Mouse (Mus musculus) midbrain, postnatal 0 days (tissue): Measurements from ENCODE around the gene Washc4. TPM values are rescaled to one million over a fixed set of nuclear protein-coding genes. Genes with fewer than 3 reads are reported as not detected.

Source experiments
- ATAC-seq: fragments of 200-750 bp; cut with Nextera tagmentation; 2 replicates; pipeline ENCODE4 v1.8.0; 2017; ENCODE audit warnings: moderate number of reproducible peaks, mild to moderate bottlenecking, moderate TSS enrichment, moderate library complexity; ENCODE audit not compliant: low FRiP score
- DNase-seq: peaks from one replicate; pipeline ENCODE4 v3.0.0-alpha.2; 2015; ENCODE audit warnings: low spot score
- H3K27ac ChIP-seq: fragments of 300-500 bp; sonication (generic); 2 replicates; pipeline ENCODE4 v1.5.1; 2014; ENCODE audit warnings: low read depth, mild to moderate bottlenecking, low read length, mixed read lengths
- H3K27me3 ChIP-seq: fragments of 300-500 bp; sonication (generic); 2 replicates; pipeline ENCODE4 v1.6.1; 2014; ENCODE audit warnings: low read length, control low read depth, mixed read lengths; ENCODE audit not compliant: insufficient read depth
- H3K36me3 ChIP-seq: fragments of 300-500 bp; sonication (generic); 2 replicates; pipeline ENCODE4 v1.6.1; 2014; ENCODE audit warnings: low read length, control low read depth, mixed read lengths; ENCODE audit not compliant: insufficient read depth
- H3K4me1 ChIP-seq: fragments of 300-500 bp; sonication (generic); 2 replicates; pipeline ENCODE4 v1.6.1; 2014; ENCODE audit warnings: mild to moderate bottlenecking, control low read depth, antibody characterized with exemption, low read length, mixed read lengths; ENCODE audit not compliant: insufficient read depth
- H3K4me2 ChIP-seq: fragments of 300-500 bp; sonication (generic); 2 replicates; pipeline ENCODE4 v1.6.1; 2014; ENCODE audit warnings: low read depth, mild to moderate bottlenecking, low read length, mixed read lengths; ENCODE audit not compliant: poor library complexity, severe bottlenecking
- H3K4me3 ChIP-seq: fragments of 300-500 bp; sonication (generic); 2 replicates; pipeline ENCODE4 v1.5.1; 2014; ENCODE audit warnings: low read depth, mild to moderate bottlenecking, low read length, moderate library complexity
- H3K9ac ChIP-seq: fragments of 300-500 bp; sonication (generic); replicated peaks from 2 replicates; pipeline ENCODE4 v1.6.1; 2014; ENCODE audit warnings: mild to moderate bottlenecking, low read length, moderate library complexity, mixed read lengths; ENCODE audit not compliant: poor library complexity, severe bottlenecking
- H3K9me3 ChIP-seq: fragments of 300-500 bp; sonication (generic); 2 replicates; pipeline ENCODE4 v1.6.1; 2016; ENCODE audit warnings: low read length, control low read depth
- CTCF ChIP-seq: IDR thresholded peaks from 2 replicates; pipeline ENCODE4 v1.5.1; 2016; ENCODE audit warnings: antibody characterized with exemption, mild to moderate bottlenecking
- WGBS: fragments of 180-500 bp; shearing (Covaris S2); extraction: QIAGEN DNeasy Blood & Tissue Kit; methylation state at CpG from one replicate; pipeline ENCODE4 v1.1.7; 2014; 5-methylcytosine and 5-hydroxymethylcytosine counted together
- polyA plus RNA-seq: library from polyadenylated mRNA; unstranded; fragments of >200 nt; fragmentation: Nextera tagmentation; extraction: Ambion mirVana; gene quantifications from 2 replicates; pipeline ENCODE4 v1.2.1, GENCODE M21; 2015
- total RNA-seq: library from RNA; depleted of rRNA; stranded (reverse); fragments of >200 nt; gene quantifications from 2 replicates; pipeline ENCODE4 v1.2.3, GENCODE M21; 2014

The Washc4 gene
- total and polyA plus RNA-seq, 2 experiments from 2014 or later = 16.5 to 22.1 TPM

DNA sequence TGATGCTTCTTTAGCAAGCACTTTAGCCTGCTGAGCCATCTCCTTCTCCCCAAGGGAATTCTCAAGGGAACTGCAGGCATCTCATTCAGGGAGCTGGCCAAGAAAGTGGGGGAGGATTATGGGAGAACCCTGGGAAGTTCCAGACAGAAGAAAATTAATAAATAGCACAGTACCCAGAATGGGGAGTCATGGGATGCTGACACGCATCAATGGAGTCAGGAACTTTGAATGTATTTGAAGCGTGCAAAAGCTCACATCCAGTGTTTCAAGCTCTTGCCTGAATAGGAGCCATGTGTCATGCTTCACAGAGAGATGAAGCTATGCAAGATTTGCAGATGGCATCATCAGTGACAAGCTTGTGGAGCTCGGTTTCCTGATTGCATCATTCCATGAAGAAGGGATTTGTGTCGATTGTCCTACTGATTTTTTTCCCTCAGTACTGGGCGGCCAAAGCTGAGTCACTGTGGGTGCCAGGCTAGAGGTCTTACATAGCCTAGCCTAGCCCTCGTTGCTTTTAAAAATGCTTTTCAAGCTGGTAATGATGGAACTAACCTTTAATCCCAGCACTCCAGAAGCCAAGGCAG lies 13.1 kb upstream of the Washc4 start:
- no peak overlapping the region for H3K27ac ChIP-seq
- no peak for TF ChIP-seq CTCF
- 89% methylated on average over 6 of the region's 6 CpGs for WGBS

DNA sequence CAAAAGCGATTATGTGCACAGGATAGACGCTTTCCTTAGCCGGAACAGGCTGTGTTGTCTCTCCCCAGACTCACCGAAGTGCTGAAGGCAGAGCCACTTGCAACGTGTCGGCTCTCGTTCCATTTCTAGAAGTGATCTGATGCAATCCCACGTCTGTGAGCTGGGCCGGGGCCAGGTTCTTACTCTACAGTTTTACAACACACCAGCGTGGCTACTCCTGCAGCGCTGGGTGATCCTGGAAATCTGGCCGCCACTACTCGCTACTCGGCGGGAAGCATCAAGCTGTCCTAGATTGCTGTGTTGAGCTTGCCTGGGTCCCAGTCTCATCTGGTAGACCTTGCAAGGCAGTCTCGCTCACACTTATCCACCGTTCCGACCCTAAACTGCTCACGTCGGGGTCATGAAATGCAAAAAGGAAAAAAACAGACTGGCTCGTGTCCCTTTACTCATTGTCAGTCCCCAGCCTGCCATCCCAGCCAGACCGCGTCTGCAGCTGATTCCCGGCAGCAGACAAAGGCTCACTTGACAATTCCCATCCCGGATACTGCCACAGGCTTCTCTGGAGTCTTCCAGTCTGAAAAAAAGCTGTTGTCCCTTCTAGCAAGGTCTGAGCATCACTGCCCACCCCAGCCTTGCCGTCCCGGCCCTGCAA lies 10.2 kb upstream of the Washc4 start:
- no peaks in the 10 kb centered on the region for H3K4me1 ChIP-seq
- ATAC-seq = peak; percentile 45
- H3K36me3 ChIP-seq = no peaks in the 10 kb centered on the region
- peak overlapping the region; percentile 78 for H3K4me2 ChIP-seq
- peak overlapping the region; percentile 59 for H3K4me3 ChIP-seq
- under 1% methylated on average over 27 of the region's 27 CpGs for WGBS
- peak overlapping the region; percentile 85 for H3K9ac ChIP-seq
- H3K27me3 ChIP-seq = no peaks in the 10 kb centered on the region
- H3K9me3 ChIP-seq = no peaks in the 10 kb centered on the region
- no peak for TF ChIP-seq CTCF
- H3K27ac ChIP-seq = peak overlapping the region; percentile 77
- DNase-seq = peak; percentile 67

More for the DNA sequence above, 13.1 kb upstream of the Washc4 start:
- Histone ChIP-seq H3K4me3 (no peak overlapping the region), H3K36me3 (0 out of 2 replicates have a peak, but pooled peaks cover 11% of the 10 kb centered on the region), H3K4me2 (no peak overlapping the region), H3K9ac (no peak overlapping the region), H3K9me3 (no peaks in the 10 kb centered on the region), H3K27me3 (no peaks in the 10 kb centered on the region), H3K4me1 (no peaks in the 10 kb centered on the region)
- ATAC-seq (no peak), DNase-seq (no peak)

DNA sequence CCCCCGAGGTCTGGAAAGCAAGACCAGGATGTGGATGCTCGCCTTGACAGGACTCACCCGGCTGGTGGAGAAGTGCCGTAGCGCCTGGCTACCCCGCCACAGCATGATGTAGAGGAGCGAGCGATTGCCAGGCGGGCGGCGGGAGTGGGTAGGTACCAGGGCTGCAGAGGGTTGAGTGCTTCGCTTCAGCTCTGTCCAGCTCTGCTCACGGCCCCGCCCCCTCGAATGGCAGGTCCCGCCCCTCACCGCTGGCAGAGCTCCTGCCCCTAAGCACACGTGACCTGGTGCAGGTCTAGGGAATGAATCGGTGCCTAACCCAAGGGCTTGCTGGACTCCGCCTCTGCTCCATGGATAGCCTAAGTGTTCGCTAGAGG lies 9.7 kb upstream of the Washc4 start, which contains the start of gene Aldh1l2:
TSS of gene Aldh1l2 (minus strand) at position 231 of the 374 bp plus-strand sequence.
- Histone ChIP-seq H3K9me3 (no peaks in the 10 kb centered on the region), H3K4me1 (no peaks in the 10 kb centered on the region), H3K9ac (peak within 1 kb of the TSS; percentile 85), H3K27ac (peak within 1 kb of the TSS; percentile 77), H3K4me2 (peak within 1 kb of the TSS; percentile 78), H3K27me3 (no peaks in the 10 kb centered on the region), H3K36me3 (no peaks in the 10 kb centered on the region), H3K4me3 (peak within 1 kb of the TSS; percentile 59)
- WGBS = under 1% methylated on average over 19 of the region's 21 CpGs
- peak; percentile 92 for ATAC-seq
- no peak for TF ChIP-seq CTCF
- DNase-seq = peak; percentile 82

DNA sequence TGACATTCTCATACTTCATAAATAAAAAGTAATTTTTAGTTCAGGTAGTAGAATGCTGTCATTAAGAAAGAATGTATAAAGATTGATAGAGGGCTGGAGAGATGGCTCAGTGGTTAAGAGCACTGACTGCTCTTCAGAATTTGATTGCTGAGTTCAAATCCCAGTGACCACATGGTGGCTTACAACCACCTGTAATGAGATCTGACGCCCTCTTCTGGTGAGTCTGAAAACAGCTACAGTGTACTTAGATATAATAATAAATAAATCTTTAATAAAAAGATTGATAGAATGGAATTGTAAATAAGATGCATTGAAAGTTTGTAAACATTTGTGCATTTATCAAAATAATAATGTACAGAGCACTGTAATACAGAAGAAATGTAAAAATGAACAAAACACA lies 7.1 kb upstream of the Washc4 start:
- H3K4me2 ChIP-seq = no peak overlapping the region
- H3K4me1 ChIP-seq = no peaks in the 10 kb centered on the region
- ATAC-seq = no peak
- H3K27me3 ChIP-seq = no peaks in the 10 kb centered on the region
- WGBS = 10% methylated on average over 1 of the region's 1 CpGs
- DNase-seq = no peak
- H3K9me3 ChIP-seq = no peaks in the 10 kb centered on the region
- no peaks in the 10 kb centered on the region for H3K36me3 ChIP-seq
- no peak overlapping the region for H3K27ac ChIP-seq
- H3K9ac ChIP-seq = no peak overlapping the region
- TF ChIP-seq CTCF = peak; percentile 17; the same call in 1 of the 2 replicates
- H3K4me3 ChIP-seq = no peak overlapping the region

DNA sequence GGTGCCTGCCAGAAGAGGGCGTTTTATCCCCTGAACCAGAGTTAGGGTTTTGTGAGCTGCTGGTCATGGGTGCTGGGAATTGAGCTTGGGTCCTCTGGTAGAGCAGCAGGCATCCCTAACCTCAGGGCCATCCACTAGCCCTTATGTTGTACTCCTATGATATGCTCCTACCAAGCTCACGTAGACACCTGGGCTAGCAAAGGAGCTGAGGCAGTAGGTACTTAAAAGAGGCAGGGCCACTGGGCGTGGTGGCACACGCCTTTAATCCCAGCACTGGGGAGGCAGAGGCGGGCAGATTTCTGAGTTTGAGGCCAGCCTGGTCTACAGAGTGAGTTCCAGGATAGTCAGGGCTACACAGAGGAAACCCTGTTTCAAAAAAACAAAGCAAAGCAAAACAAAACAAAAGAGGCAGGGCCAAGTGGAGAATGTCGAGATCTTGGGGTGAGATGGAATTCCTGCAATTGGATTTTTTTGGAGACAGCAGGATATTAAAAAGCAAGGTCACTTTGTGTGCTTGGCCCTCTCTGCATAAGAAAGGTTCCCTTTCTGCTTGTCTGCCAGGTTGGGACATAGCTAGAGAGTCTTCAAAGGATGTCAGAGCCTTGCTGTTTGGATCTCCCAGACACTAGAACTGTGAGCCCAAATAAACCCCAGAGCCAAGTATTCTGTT lies 4.1 kb upstream of the Washc4 start:
- DNase-seq (no peak), ATAC-seq (no peak)
- no peaks in the 10 kb centered on the region for H3K36me3 ChIP-seq
- H3K27ac ChIP-seq = no peak overlapping the region
- no peaks in the 10 kb centered on the region for H3K9me3 ChIP-seq
- H3K4me3 ChIP-seq = no peak overlapping the region
- WGBS = 73% methylated on average over 6 of the region's 6 CpGs
- H3K4me1 ChIP-seq = no peaks in the 10 kb centered on the region; the same call in 1 of the 2 replicates
- no peak overlapping the region for H3K9ac ChIP-seq
- H3K4me2 ChIP-seq = no peak overlapping the region
- no peaks in the 10 kb centered on the region for H3K27me3 ChIP-seq
- 0 out of 2 replicates have a peak, but pooled peaks have one; percentile 6 for TF ChIP-seq CTCF

DNA sequence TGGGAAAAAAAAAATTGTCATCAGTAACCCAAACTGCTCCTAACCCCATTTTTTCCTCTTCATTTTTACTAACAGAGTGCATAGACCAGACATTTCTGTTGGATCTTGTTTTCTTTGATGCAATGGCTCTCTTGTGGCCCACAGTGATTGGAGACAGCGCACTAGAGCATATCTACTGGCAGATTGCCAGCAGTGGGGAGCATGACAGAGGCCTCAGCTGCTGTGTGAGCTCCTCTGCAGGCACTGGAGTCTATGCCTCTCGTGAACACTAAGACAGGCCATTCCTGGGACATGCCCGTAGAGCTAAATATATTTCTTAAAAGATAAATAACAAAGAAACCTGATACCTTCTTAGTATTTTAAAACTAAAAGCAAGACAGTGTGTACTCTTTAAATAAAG lies 3.5 kb upstream of the Washc4 start:
- H3K4me2 ChIP-seq = no peak overlapping the region
- DNase-seq (peak; percentile 63), ATAC-seq (no peak)
- no peak overlapping the region for H3K27ac ChIP-seq
- H3K9me3 ChIP-seq = no peaks in the 10 kb centered on the region
- H3K27me3 ChIP-seq = no peaks in the 10 kb centered on the region
- peaks cover 4% of the 10 kb centered on the region; the same call in 1 of the 2 replicates for H3K4me1 ChIP-seq
- no peaks in the 10 kb centered on the region for H3K36me3 ChIP-seq
- TF ChIP-seq CTCF = no peak
- no peak overlapping the region for H3K4me3 ChIP-seq
- H3K9ac ChIP-seq = no peak overlapping the region
- WGBS = 53% methylated on average over 3 of the region's 3 CpGs
